Mouse (Mus musculus) induced T-regulatory cell, adult 2 months (primary cell): ENCODE measurements around the gene Fbxo2.
"Not testable (repeated sequence)": the region's sequence is repeated elsewhere in the genome, so short reads cannot be mapped to it uniquely, and the experiment has no call there.

Source experiments
- DNase-seq: peaks from one replicate; pipeline ENCODE4 v3.0.0-alpha.2; 2012; ENCODE audit warnings: low read depth

The Fbxo2 gene

GRCm38 (mm10) chr4:148160436-148161390, at the start of gene Fbxo2, which contains the start of gene Fbxo44:
Gene Fbxo2 (plus strand): TSS chr4:148160621.
Gene Fbxo44 (minus strand): TSS chr4:148160482.
- DNase-seq: peak; percentile 74

- DNase-seq: no peak
These were observed 47.9 kb upstream of the Fbxo2 start for GRCm38 (mm10) chr4:148112519-148112918.

GRCm38 (mm10) chr4:148114758-148115391, 45.5 kb upstream of the Fbxo2 start:
- DNase-seq: peak; percentile 87

- DNase-seq: peak; percentile 55
These were observed 45.0 kb upstream of the Fbxo2 start for GRCm38 (mm10) chr4:148115467-148115866.

GRCm38 (mm10) chr4:148116657-148117056, 43.8 kb upstream of the Fbxo2 start:
- peak; percentile 54 for DNase-seq

GRCm38 (mm10) chr4:148117392-148117791, 43.0 kb upstream of the Fbxo2 start:
- peak; percentile 55 for DNase-seq

GRCm38 (mm10) chr4:148119578-148119977, 40.8 kb upstream of the Fbxo2 start:
- not testable (repeated sequence) for DNase-seq

GRCm38 (mm10) chr4:148120555-148120954, 39.9 kb upstream of the Fbxo2 start:
- no peak for DNase-seq

GRCm38 (mm10) chr4:148121362-148121761, 39.1 kb upstream of the Fbxo2 start:
- no peak for DNase-seq

GRCm38 (mm10) chr4:148121982-148122693, 38.3 kb upstream of the Fbxo2 start:
- DNase-seq: no peak

- DNase-seq: no peak
These were observed 37.7 kb upstream of the Fbxo2 start for GRCm38 (mm10) chr4:148122694-148123066.

- no peak for DNase-seq
These were observed 32.2 kb upstream of the Fbxo2 start for GRCm38 (mm10) chr4:148128241-148128640.

GRCm38 (mm10) chr4:148128672-148129071, 31.7 kb upstream of the Fbxo2 start:
- no peak for DNase-seq

GRCm38 (mm10) chr4:148130133-148130532, 30.3 kb upstream of the Fbxo2 start, which contains the start of gene Mad2l2:
Gene Mad2l2 (plus strand): TSS chr4:148130384.
- no peak for DNase-seq

GRCm38 (mm10) chr4:148130561-148131413, 29.6 kb upstream of the Fbxo2 start, which contains the start of gene Draxin:
Gene Draxin (minus strand): TSS chr4:148130698.
- no peak for DNase-seq

GRCm38 (mm10) chr4:148131497-148132081, 28.8 kb upstream of the Fbxo2 start:
- DNase-seq: no peak

GRCm38 (mm10) chr4:148134988-148135387, 25.4 kb upstream of the Fbxo2 start:
- no peak for DNase-seq

- no peak for DNase-seq
These were observed 22.9 kb upstream of the Fbxo2 start for GRCm38 (mm10) chr4:148137503-148137902.

GRCm38 (mm10) chr4:148139767-148140097, 20.7 kb upstream of the Fbxo2 start:
- no peak for DNase-seq

- peak; percentile 98 for DNase-seq
These were observed 20.1 kb upstream of the Fbxo2 start for GRCm38 (mm10) chr4:148140098-148141011.
